Mouse (Mus musculus) midbrain, postnatal 0 days (tissue): ENCODE data around the gene Hif3a. TPM values are rescaled to one million over a fixed set of nuclear protein-coding genes. Genes with fewer than 3 reads are reported as not detected.

Source experiments
- ATAC-seq: fragments of 200-750 bp; cut with Nextera tagmentation; 2 replicates; pipeline ENCODE4 v1.8.0; 2017; ENCODE audit warnings: moderate number of reproducible peaks, mild to moderate bottlenecking, moderate TSS enrichment, moderate library complexity; ENCODE audit not compliant: low FRiP score
- DNase-seq: peaks from one replicate; pipeline ENCODE4 v3.0.0-alpha.2; 2015; ENCODE audit warnings: low spot score
- H3K27ac ChIP-seq: fragments of 300-500 bp; sonication (generic); 2 replicates; pipeline ENCODE4 v1.5.1; 2014; ENCODE audit warnings: low read depth, mild to moderate bottlenecking, low read length, mixed read lengths
- H3K27me3 ChIP-seq: fragments of 300-500 bp; sonication (generic); 2 replicates; pipeline ENCODE4 v1.6.1; 2014; ENCODE audit warnings: low read length, control low read depth, mixed read lengths; ENCODE audit not compliant: insufficient read depth
- H3K36me3 ChIP-seq: fragments of 300-500 bp; sonication (generic); 2 replicates; pipeline ENCODE4 v1.6.1; 2014; ENCODE audit warnings: low read length, control low read depth, mixed read lengths; ENCODE audit not compliant: insufficient read depth
- H3K4me1 ChIP-seq: fragments of 300-500 bp; sonication (generic); 2 replicates; pipeline ENCODE4 v1.6.1; 2014; ENCODE audit warnings: mild to moderate bottlenecking, control low read depth, antibody characterized with exemption, low read length, mixed read lengths; ENCODE audit not compliant: insufficient read depth
- H3K4me2 ChIP-seq: fragments of 300-500 bp; sonication (generic); 2 replicates; pipeline ENCODE4 v1.6.1; 2014; ENCODE audit warnings: low read depth, mild to moderate bottlenecking, low read length, mixed read lengths; ENCODE audit not compliant: poor library complexity, severe bottlenecking
- H3K4me3 ChIP-seq: fragments of 300-500 bp; sonication (generic); 2 replicates; pipeline ENCODE4 v1.5.1; 2014; ENCODE audit warnings: low read depth, mild to moderate bottlenecking, low read length, moderate library complexity
- H3K9ac ChIP-seq: fragments of 300-500 bp; sonication (generic); replicated peaks from 2 replicates; pipeline ENCODE4 v1.6.1; 2014; ENCODE audit warnings: mild to moderate bottlenecking, low read length, moderate library complexity, mixed read lengths; ENCODE audit not compliant: poor library complexity, severe bottlenecking
- H3K9me3 ChIP-seq: fragments of 300-500 bp; sonication (generic); 2 replicates; pipeline ENCODE4 v1.6.1; 2016; ENCODE audit warnings: low read length, control low read depth
- CTCF ChIP-seq: IDR thresholded peaks from 2 replicates; pipeline ENCODE4 v1.5.1; 2016; ENCODE audit warnings: antibody characterized with exemption, mild to moderate bottlenecking
- WGBS: fragments of 180-500 bp; shearing (Covaris S2); extraction: QIAGEN DNeasy Blood & Tissue Kit; methylation state at CpG from one replicate; pipeline ENCODE4 v1.1.7; 2014; 5-methylcytosine and 5-hydroxymethylcytosine counted together
- polyA plus RNA-seq: library from polyadenylated mRNA; unstranded; fragments of >200 nt; fragmentation: Nextera tagmentation; extraction: Ambion mirVana; gene quantifications from 2 replicates; pipeline ENCODE4 v1.2.1, GENCODE M21; 2015
- total RNA-seq: library from RNA; depleted of rRNA; stranded (reverse); fragments of >200 nt; gene quantifications from 2 replicates; pipeline ENCODE4 v1.2.3, GENCODE M21; 2014

The Hif3a gene
- total and polyA plus RNA-seq, 2 experiments from 2014 or later: 2.7 to 13.6 TPM

- H3K27ac ChIP-seq: no peak overlapping the region
- no peak overlapping the region for H3K4me3 ChIP-seq
- H3K9me3 ChIP-seq: no peaks in the 10 kb centered on the region
- no peak overlapping the region for H3K9ac ChIP-seq
- ATAC-seq (no peak), DNase-seq (peak; percentile 78)
- no peaks in the 10 kb centered on the region for H3K27me3 ChIP-seq
- H3K4me1 ChIP-seq: 0 out of 2 replicates have a peak, but pooled peaks cover 2% of the 10 kb centered on the region
- peak; percentile 85 for TF ChIP-seq CTCF
- 15% methylated on average over 2 of the region's 2 CpGs for WGBS
- no peak overlapping the region for H3K4me2 ChIP-seq
- no peaks in the 10 kb centered on the region for H3K36me3 ChIP-seq
These were observed 4.2 kb upstream of the Hif3a start for GRCm38 (mm10) chr7:17066412-17066811.

GRCm38 (mm10) chr7:17065620-17066019, 3.4 kb upstream of the Hif3a start:
- no peak for DNase-seq
- no peak for ATAC-seq
- no peaks in the 10 kb centered on the region for H3K9me3 ChIP-seq
- no peaks in the 10 kb centered on the region for H3K36me3 ChIP-seq
- no peak overlapping the region for H3K9ac ChIP-seq
- WGBS: 83% methylated on average over 9 of the region's 9 CpGs
- H3K4me1 ChIP-seq: 0 out of 2 replicates have a peak, but pooled peaks cover 2% of the 10 kb centered on the region
- H3K4me3 ChIP-seq: no peak overlapping the region
- TF ChIP-seq CTCF: no peak
- H3K4me2 ChIP-seq: no peak overlapping the region
- H3K27me3 ChIP-seq: no peaks in the 10 kb centered on the region
- H3K27ac ChIP-seq: no peak overlapping the region

GRCm38 (mm10) chr7:17062845-17063244, 618 bp upstream of the Hif3a start:
- Histone ChIP-seq H3K4me2 (peak overlapping the region; percentile 76), H3K27me3 (no peaks in the 10 kb centered on the region), H3K9ac (peak overlapping the region; percentile 33; the same call in 1 of the 2 replicates), H3K4me1 (0 out of 2 replicates have a peak, but pooled peaks cover 2% of the 10 kb centered on the region), H3K36me3 (no peaks in the 10 kb centered on the region), H3K4me3 (peak overlapping the region; percentile 40), H3K27ac (0 out of 2 replicates have a peak overlapping the region, but pooled peaks have one; percentile 26), H3K9me3 (no peaks in the 10 kb centered on the region)
- no peak for TF ChIP-seq CTCF
- ATAC-seq (no peak; the same call in 1 of the 2 replicates), DNase-seq (no peak)
- WGBS: 17% methylated on average over 11 of the region's 11 CpGs

- Histone ChIP-seq H3K9me3 (no peaks in the 10 kb centered on the region), H3K27me3 (no peaks in the 10 kb centered on the region), H3K4me1 (peaks cover 2% of the 10 kb centered on the region; the same call in 1 of the 2 replicates), H3K36me3 (no peaks in the 10 kb centered on the region), H3K9ac (0 out of 2 replicates have a peak overlapping the region, but pooled peaks have one; percentile 13), H3K27ac (peak overlapping the region; percentile 65; the same call in 1 of the 2 replicates), H3K4me2 (peak overlapping the region; percentile 76), H3K4me3 (peak overlapping the region; percentile 40; the same call in 1 of the 2 replicates)
- ATAC-seq: no peak
- WGBS: 72% methylated on average over 22 of the region's 22 CpGs
- peak; percentile 44 for TF ChIP-seq CTCF
- peak; percentile 33 for DNase-seq
These were observed 1.2 kb downstream of the Hif3a start for GRCm38 (mm10) chr7:17060782-17061605.

DNA sequence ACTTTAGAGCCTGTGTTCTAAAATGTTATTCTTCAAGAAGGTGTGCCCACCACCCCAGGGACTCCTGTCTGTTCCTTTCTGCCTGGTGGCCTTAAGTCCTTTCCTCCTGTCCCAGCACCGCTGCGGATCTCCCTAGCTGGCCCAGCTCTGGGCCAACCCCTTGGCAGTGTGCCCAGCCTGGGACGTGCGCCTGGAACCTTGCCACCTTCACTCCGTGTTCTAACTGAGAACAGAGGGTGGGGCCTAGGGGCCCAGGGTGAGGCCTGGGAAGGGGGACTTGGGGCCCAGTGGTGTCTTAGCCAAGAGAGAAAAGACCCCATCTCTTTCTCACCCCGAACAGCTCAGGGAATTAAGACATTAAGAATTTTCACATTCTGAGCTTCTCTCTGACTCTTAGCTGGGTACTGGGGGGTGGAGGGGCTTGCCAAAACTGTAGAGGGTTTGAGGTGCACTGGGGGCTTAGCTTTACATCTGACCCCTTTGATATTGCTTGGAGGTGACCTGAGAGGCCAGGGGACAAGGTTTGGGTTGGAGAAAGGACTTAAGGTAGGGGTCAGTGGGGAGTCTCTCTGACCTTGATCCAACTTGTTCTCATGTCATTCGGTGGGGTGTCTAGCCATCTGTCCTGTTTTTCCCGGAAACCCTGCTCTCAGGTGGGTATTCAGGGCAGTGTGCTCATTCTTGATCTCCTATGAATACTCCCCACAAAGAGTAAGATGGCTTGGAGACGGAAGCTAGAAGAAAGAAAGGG, 2.0 kb downstream of the Hif3a start:
- Histone ChIP-seq H3K27ac (peak overlapping the region; percentile 65), H3K27me3 (no peaks in the 10 kb centered on the region), H3K4me2 (peak overlapping the region; percentile 76), H3K4me1 (peaks cover 2% of the 10 kb centered on the region; the same call in 1 of the 2 replicates), H3K9ac (0 out of 2 replicates have a peak overlapping the region, but pooled peaks have one; percentile 13), H3K9me3 (no peaks in the 10 kb centered on the region), H3K36me3 (no peaks in the 10 kb centered on the region), H3K4me3 (peak overlapping the region; percentile 9; the same call in 1 of the 2 replicates)
- no peak for ATAC-seq
- 49% methylated on average over 9 of the region's 9 CpGs for WGBS
- DNase-seq: peak; percentile 90
- no peak for TF ChIP-seq CTCF
